Mouse (Mus musculus): ENCODE data around the gene Csnk1e. TPM values are rescaled to one million over a fixed set of nuclear protein-coding genes. Genes with fewer than 3 reads are reported as not detected.

The Csnk1e gene
- polyA plus RNA-seq, 1 experiment from 2014 or later = 34.5 TPM

GRCm38 (mm10) chr15:79387081-79387480, 68.3 kb downstream of the Csnk1e start:
- Histone ChIP-seq H3K9me3 (replicated peaks; ENCODE audit: control insufficient read depth, low read length) (no peaks in the 10 kb centered on the region), H3K27ac (ENCODE audit: low read length) (no peak overlapping the region), H3K36me3 (ENCODE audit: control insufficient read depth, insufficient read depth, low read length) (no peaks in the 10 kb centered on the region), H3K4me2 (ENCODE audit: low read depth, low read length) (no peak overlapping the region), H3K4me1 (ENCODE audit: control insufficient read depth, insufficient read depth, low read length) (peaks cover 39% of the 10 kb centered on the region), H3K4me3 (replicated peaks; ENCODE audit: low read length) (no peak overlapping the region), H3K27me3 (ENCODE audit: control insufficient read depth, insufficient read depth, low read length) (no peaks in the 10 kb centered on the region), H3K9ac (ENCODE audit: low read length) (no peak overlapping the region)
- ATAC-seq (ENCODE audit: insufficient read depth, low FRiP score) = no peak
- 73% methylated on average over 6 of the region's 6 CpGs for WGBS

- no peak for ATAC-seq (ENCODE audit: insufficient read depth, low FRiP score)
- Histone ChIP-seq H3K4me2 (ENCODE audit: low read depth, low read length) (no peak overlapping the region), H3K36me3 (ENCODE audit: control insufficient read depth, insufficient read depth, low read length) (no peaks in the 10 kb centered on the region), H3K27ac (ENCODE audit: low read length) (no peak overlapping the region), H3K9me3 (replicated peaks; ENCODE audit: control insufficient read depth, low read length) (no peaks in the 10 kb centered on the region), H3K4me3 (replicated peaks; ENCODE audit: low read length) (no peak overlapping the region), H3K9ac (ENCODE audit: low read length) (no peak overlapping the region), H3K4me1 (ENCODE audit: control insufficient read depth, insufficient read depth, low read length) (peaks cover 12% of the 10 kb centered on the region), H3K27me3 (ENCODE audit: control insufficient read depth, insufficient read depth, low read length) (no peaks in the 10 kb centered on the region)
- 78% methylated on average over 9 of the region's 9 CpGs for WGBS
Observed at GRCm38 (mm10) chr15:79381644-79382043, 73.7 kb downstream of the Csnk1e start.

GRCm38 (mm10) chr15:79380468-79381444, 74.6 kb downstream of the Csnk1e start:
- peak overlapping the region; percentile 43 for H3K27ac ChIP-seq (ENCODE audit: low read length)
- WGBS = 47% methylated on average over 23 of the region's 23 CpGs
- peak; percentile 39; the same call in 1 of the 2 replicates for ATAC-seq (ENCODE audit: insufficient read depth, low FRiP score)

DNA sequence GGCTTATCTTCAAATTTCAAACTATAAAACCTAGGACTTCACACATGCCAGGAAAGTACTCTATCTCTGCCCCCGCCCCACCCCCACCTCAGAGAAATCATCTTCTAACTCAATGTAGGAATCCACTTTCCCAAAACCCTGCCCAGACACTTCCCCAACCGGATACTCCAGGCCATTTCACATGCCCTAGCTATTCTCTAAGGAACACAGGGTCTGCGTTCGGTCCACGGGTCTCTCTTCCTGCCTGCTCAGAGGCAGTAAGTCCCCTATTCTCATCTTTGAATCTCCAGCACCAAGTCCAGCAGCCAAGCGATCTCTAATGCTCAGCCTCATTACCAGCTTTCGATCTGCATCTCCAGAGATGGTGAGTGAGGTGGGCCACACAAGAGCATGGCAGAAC, 75.7 kb downstream of the Csnk1e start:
- no peaks in the 10 kb centered on the region for H3K27me3 ChIP-seq (ENCODE audit: control insufficient read depth, insufficient read depth, low read length)

More at GRCm38 (mm10) chr15:79380468-79381444, 74.6 kb downstream of the Csnk1e start:
- Histone ChIP-seq H3K4me1 (ENCODE audit: control insufficient read depth, insufficient read depth, low read length) (peaks cover 12% of the 10 kb centered on the region), H3K4me3 (replicated peaks; ENCODE audit: low read length) (no peak overlapping the region), H3K27me3 (ENCODE audit: control insufficient read depth, insufficient read depth, low read length) (no peaks in the 10 kb centered on the region), H3K9me3 (replicated peaks; ENCODE audit: control insufficient read depth, low read length) (no peaks in the 10 kb centered on the region), H3K36me3 (ENCODE audit: control insufficient read depth, insufficient read depth, low read length) (no peaks in the 10 kb centered on the region), H3K4me2 (ENCODE audit: low read depth, low read length) (no peak overlapping the region), H3K9ac (ENCODE audit: low read length) (peak overlapping the region; percentile 37; the same call in 1 of the 2 replicates)

GRCm38 (mm10) chr15:79378608-79379007, 76.8 kb downstream of the Csnk1e start:
- Histone ChIP-seq H3K4me3 (replicated peaks; ENCODE audit: low read length) (no peak overlapping the region), H3K36me3 (ENCODE audit: control insufficient read depth, insufficient read depth, low read length) (no peaks in the 10 kb centered on the region), H3K4me1 (ENCODE audit: control insufficient read depth, insufficient read depth, low read length) (peaks cover 12% of the 10 kb centered on the region), H3K4me2 (ENCODE audit: low read depth, low read length) (no peak overlapping the region), H3K27me3 (ENCODE audit: control insufficient read depth, insufficient read depth, low read length) (no peaks in the 10 kb centered on the region), H3K9ac (ENCODE audit: low read length) (no peak overlapping the region), H3K27ac (ENCODE audit: low read length) (no peak overlapping the region), H3K9me3 (replicated peaks; ENCODE audit: control insufficient read depth, low read length) (no peaks in the 10 kb centered on the region)
- 92% methylated on average over 10 of the region's 10 CpGs for WGBS
- no peak for ATAC-seq (ENCODE audit: insufficient read depth, low FRiP score)

More for the DNA sequence above, 75.7 kb downstream of the Csnk1e start:
- WGBS = 86% methylated on average over 7 of the region's 7 CpGs
- H3K4me2 ChIP-seq (ENCODE audit: low read depth, low read length) = no peak overlapping the region
- no peaks in the 10 kb centered on the region for H3K36me3 ChIP-seq (ENCODE audit: control insufficient read depth, insufficient read depth, low read length)
- H3K9ac ChIP-seq (ENCODE audit: low read length) = no peak overlapping the region
- H3K4me3 ChIP-seq (replicated peaks; ENCODE audit: low read length) = no peak overlapping the region
- no peak for ATAC-seq (ENCODE audit: insufficient read depth, low FRiP score)
- H3K9me3 ChIP-seq (replicated peaks; ENCODE audit: control insufficient read depth, low read length) = no peaks in the 10 kb centered on the region
- H3K27ac ChIP-seq (ENCODE audit: low read length) = no peak overlapping the region
- peaks cover 12% of the 10 kb centered on the region for H3K4me1 ChIP-seq (ENCODE audit: control insufficient read depth, insufficient read depth, low read length)

- no peak overlapping the region for H3K4me3 ChIP-seq (replicated peaks; ENCODE audit: low read length)
- 63% methylated on average over 6 of the region's 6 CpGs for WGBS
- no peaks in the 10 kb centered on the region for H3K27me3 ChIP-seq (ENCODE audit: control insufficient read depth, insufficient read depth, low read length)
- no peaks in the 10 kb centered on the region for H3K9me3 ChIP-seq (replicated peaks; ENCODE audit: control insufficient read depth, low read length)
- H3K9ac ChIP-seq (ENCODE audit: low read length) = 0 out of 2 replicates have a peak overlapping the region, but pooled peaks have one; percentile 2
- peaks cover 12% of the 10 kb centered on the region for H3K4me1 ChIP-seq (ENCODE audit: control insufficient read depth, insufficient read depth, low read length)
- no peak overlapping the region for H3K4me2 ChIP-seq (ENCODE audit: low read depth, low read length)
- peak; percentile 54; the same call in 1 of the 2 replicates for ATAC-seq (ENCODE audit: insufficient read depth, low FRiP score)
- no peaks in the 10 kb centered on the region for H3K36me3 ChIP-seq (ENCODE audit: control insufficient read depth, insufficient read depth, low read length)
- H3K27ac ChIP-seq (ENCODE audit: low read length) = no peak overlapping the region
Observed at GRCm38 (mm10) chr15:79377681-79378080, 77.7 kb downstream of the Csnk1e start.

GRCm38 (mm10) chr15:79374760-79375159, 80.6 kb downstream of the Csnk1e start:
- H3K36me3 ChIP-seq (ENCODE audit: control insufficient read depth, insufficient read depth, low read length) = no peaks in the 10 kb centered on the region
- ATAC-seq (ENCODE audit: insufficient read depth, low FRiP score) = no peak
- no peaks in the 10 kb centered on the region for H3K27me3 ChIP-seq (ENCODE audit: control insufficient read depth, insufficient read depth, low read length)
- no peaks in the 10 kb centered on the region for H3K9me3 ChIP-seq (replicated peaks; ENCODE audit: control insufficient read depth, low read length)
- 40% methylated on average over 3 of the region's 3 CpGs for WGBS
- H3K4me3 ChIP-seq (replicated peaks; ENCODE audit: low read length) = no peak overlapping the region
- no peak overlapping the region for H3K4me2 ChIP-seq (ENCODE audit: low read depth, low read length)
- no peak overlapping the region for H3K27ac ChIP-seq (ENCODE audit: low read length)
- no peak overlapping the region for H3K9ac ChIP-seq (ENCODE audit: low read length)
- peaks cover 5% of the 10 kb centered on the region for H3K4me1 ChIP-seq (ENCODE audit: control insufficient read depth, insufficient read depth, low read length)

DNA sequence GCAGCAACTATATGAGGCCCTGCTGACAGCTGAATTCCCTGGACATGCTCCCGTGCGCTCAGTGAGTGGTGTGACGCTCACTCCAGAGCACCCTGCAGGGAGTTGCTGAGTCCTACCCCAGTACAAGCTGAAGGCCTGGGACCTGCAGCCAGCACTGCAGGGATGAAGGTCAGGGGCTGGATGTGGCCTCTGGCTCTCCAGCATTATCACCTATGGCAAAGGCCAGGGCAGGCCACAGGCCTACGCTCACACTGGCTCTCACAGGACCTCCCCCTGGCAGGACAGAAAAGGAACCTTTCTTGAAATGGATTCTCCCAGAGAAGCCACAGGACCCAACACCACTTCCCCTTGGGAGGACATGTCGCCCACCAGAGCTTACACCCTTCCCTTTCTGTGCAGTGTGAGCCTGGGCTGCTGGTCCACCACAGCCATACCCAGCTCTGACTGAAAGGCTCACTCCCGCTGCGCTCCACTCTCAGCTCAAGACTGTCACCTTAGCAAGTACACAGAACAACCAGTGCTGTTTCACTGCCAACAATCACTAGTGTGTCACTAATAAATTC, 85.0 kb downstream of the Csnk1e start:
- Histone ChIP-seq H3K27ac (ENCODE audit: low read length) (peak overlapping the region; percentile 93), H3K9ac (ENCODE audit: low read length) (no peak overlapping the region), H3K36me3 (ENCODE audit: control insufficient read depth, insufficient read depth, low read length) (peaks cover 4% of the 10 kb centered on the region; the same call in 1 of the 2 replicates), H3K4me2 (ENCODE audit: low read depth, low read length) (no peak overlapping the region), H3K9me3 (replicated peaks; ENCODE audit: control insufficient read depth, low read length) (no peaks in the 10 kb centered on the region), H3K4me1 (ENCODE audit: control insufficient read depth, insufficient read depth, low read length) (peaks cover 31% of the 10 kb centered on the region), H3K27me3 (ENCODE audit: control insufficient read depth, insufficient read depth, low read length) (no peaks in the 10 kb centered on the region), H3K4me3 (replicated peaks; ENCODE audit: low read length) (no peak overlapping the region)
- ATAC-seq (ENCODE audit: insufficient read depth, low FRiP score) = no peak
- WGBS = 77% methylated on average over 7 of the region's 7 CpGs
